Mouse (Mus musculus) layer of hippocampus, postnatal 25 days (tissue): ENCODE data around the gene Itpr2. TPM values are rescaled to one million over a fixed set of nuclear protein-coding genes. Genes with fewer than 3 reads are reported as not detected.
A peak's percentile ranks its signal among the peaks of the same experiment; 100 is the strongest.

ENCODE experiments used
- DNase-seq, 2 experiments: peaks; one replicate each; pipeline ENCODE4 v3.0.0; 2022; ENCODE audit warnings: mixed read lengths in 2 of 2, low spot score in 1 of 2; ENCODE audit errors: extremely low spot score in 1 of 2
- total RNA-seq, 2 experiments: library from RNA; stranded (reverse); gene quantifications; 2 replicates each; pipeline ENCODE4 v1.2.3; 2021

Itpr2 gene
- total RNA-seq, 2 experiments from 2014 or later, result 16.6 to 20.5 TPM

- DNase-seq, result peak in 1 of 2 experiments; percentile 65
Observed at GRCm38 (mm10) chr6:146281176-146281899, 220.7 kb downstream of the Itpr2 start.

- no peak for DNase-seq
Observed at GRCm38 (mm10) chr6:146273256-146273655, 228.8 kb downstream of the Itpr2 start.

- peak in 1 of 2 experiments; percentile 73 for DNase-seq
Observed at GRCm38 (mm10) chr6:146272253-146273036, 229.6 kb downstream of the Itpr2 start.

- DNase-seq, result peak in 1 of 2 experiments; percentile 44
Observed at GRCm38 (mm10) chr6:146270776-146271533, 231.1 kb downstream of the Itpr2 start.

GRCm38 (mm10) chr6:146270162-146270561 lies 231.9 kb downstream of the Itpr2 start:
- no peak for DNase-seq

GRCm38 (mm10) chr6:146269291-146269690 lies 232.7 kb downstream of the Itpr2 start:
- no peak for DNase-seq

GRCm38 (mm10) chr6:146260674-146261376 lies 241.2 kb downstream of the Itpr2 start:
- no peak for DNase-seq

- DNase-seq, result no peak
Observed at GRCm38 (mm10) chr6:146258751-146259150, 243.3 kb downstream of the Itpr2 start.

GRCm38 (mm10) chr6:146258261-146258660 lies 243.8 kb downstream of the Itpr2 start:
- no peak for DNase-seq

- no peak for DNase-seq
Observed at GRCm38 (mm10) chr6:146256947-146257670, 244.9 kb downstream of the Itpr2 start.

GRCm38 (mm10) chr6:146256401-146256800 lies 245.6 kb downstream of the Itpr2 start:
- no peak for DNase-seq

GRCm38 (mm10) chr6:146255656-146256055 lies 246.4 kb downstream of the Itpr2 start:
- DNase-seq, result no peak

- no peak for DNase-seq
Observed at GRCm38 (mm10) chr6:146254931-146255330, 247.1 kb downstream of the Itpr2 start.

- DNase-seq, result no peak
Observed at GRCm38 (mm10) chr6:146254216-146254820, 247.7 kb downstream of the Itpr2 start.

GRCm38 (mm10) chr6:146249096-146249495 lies 252.9 kb downstream of the Itpr2 start:
- no peak for DNase-seq

- DNase-seq, result no peak
Observed at GRCm38 (mm10) chr6:146248341-146248740, 253.7 kb downstream of the Itpr2 start.

GRCm38 (mm10) chr6:146247906-146248305 lies 254.1 kb downstream of the Itpr2 start:
- DNase-seq, result no peak

GRCm38 (mm10) chr6:146246368-146246767 lies 255.7 kb downstream of the Itpr2 start:
- no peak for DNase-seq

- no peak for DNase-seq
Observed at GRCm38 (mm10) chr6:146245888-146246287, 256.1 kb downstream of the Itpr2 start.
